18 mouse cellular contexts compared by ENCODE assay signal in the genomic region with DNA sequence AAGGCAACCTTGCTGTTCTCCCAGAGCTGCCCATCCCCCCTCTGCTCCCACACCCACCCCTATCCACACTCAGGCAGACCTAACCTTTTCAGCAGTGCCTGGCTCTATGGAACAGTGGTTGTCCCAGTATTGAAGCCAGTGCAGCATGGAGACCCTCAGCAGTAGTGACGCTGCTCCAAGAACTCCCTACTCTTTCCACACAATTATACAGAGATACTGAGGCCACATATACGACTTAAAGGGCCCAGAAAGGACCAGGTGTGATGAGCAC.
A peak's percentile ranks its signal among the peaks of the same experiment; 100 is the strongest.
DNase-seq lines count a peak whose midpoint lies in the region; ATAC-seq and TF ChIP-seq lines count a peak whose summit lies in the region.
"Had no signal": no experiment of that assay in that cellular context is flagged by ENCODE, and none has a peak within 500 bp of the region (broad histone marks: within the 10 kb centered on the region; RNA-seq: fewer than 3 reads in every experiment).

No protein-coding gene starts in this region.

- H3K4me1 ChIP-seq in forebrain, embryonic 11.5 days (replicated peaks; ENCODE audit: control insufficient read depth, insufficient read depth, low read length): peaks cover 2% of the 10 kb centered on the region; the same call in 1 of the 2 replicates
- no peaks in the 10 kb centered on the region for H3K4me1 ChIP-seq in forebrain, postnatal 0 days (ENCODE audit: insufficient read depth)
- H3K4me1 ChIP-seq in forebrain, embryonic 13.5 days: peaks cover 10% of the 10 kb centered on the region
- H3K4me1 ChIP-seq in midbrain, embryonic 13.5 days (replicated peaks): peaks cover 10% of the 10 kb centered on the region
- H3K4me1 ChIP-seq: limb, embryonic 10.5 days; liver, embryonic 13.5 days had no signal

- H3K4me3 ChIP-seq in forebrain, embryonic 11.5 days (ENCODE audit: low read depth, low read length): no peak overlapping the region
- H3K4me3 ChIP-seq in forebrain, postnatal 0 days (ENCODE audit: low read depth, low read length): no peak overlapping the region
- H3K4me3 ChIP-seq in forebrain, embryonic 13.5 days: no peak overlapping the region
- no peak overlapping the region for H3K4me3 ChIP-seq in midbrain, embryonic 13.5 days (replicated peaks)
- H3K4me3 ChIP-seq: gastrocnemius, adult 2 months; heart, adult 2 months; limb, embryonic 10.5 days; liver, embryonic 13.5 days had no signal

- no peaks in the 10 kb centered on the region for H3K27me3 ChIP-seq in forebrain, embryonic 11.5 days (ENCODE audit: control insufficient read depth, insufficient read depth, low read length)
- no peaks in the 10 kb centered on the region for H3K27me3 ChIP-seq in forebrain, postnatal 0 days (ENCODE audit: insufficient read depth, low read length)
- no peaks in the 10 kb centered on the region for H3K27me3 ChIP-seq in forebrain, embryonic 13.5 days
- H3K27me3 ChIP-seq in midbrain, embryonic 13.5 days: no peaks in the 10 kb centered on the region
- H3K27me3 ChIP-seq: CH12.LX; liver, embryonic 13.5 days had no signal

- H3K36me3 ChIP-seq in forebrain, embryonic 11.5 days (ENCODE audit: control insufficient read depth, insufficient read depth, low read length): no peaks in the 10 kb centered on the region
- H3K36me3 ChIP-seq in forebrain, postnatal 0 days (ENCODE audit: insufficient read depth): no peaks in the 10 kb centered on the region
- no peaks in the 10 kb centered on the region for H3K36me3 ChIP-seq in forebrain, embryonic 13.5 days (ENCODE audit: poor library complexity, severe bottlenecking)
- H3K36me3 ChIP-seq in midbrain, embryonic 13.5 days: no peaks in the 10 kb centered on the region
- H3K36me3 ChIP-seq: limb, embryonic 10.5 days; liver, embryonic 13.5 days had no signal

- no peaks in the 10 kb centered on the region for H3K9me3 ChIP-seq in forebrain, embryonic 11.5 days (ENCODE audit: control insufficient read depth, low read length)
- no peaks in the 10 kb centered on the region for H3K9me3 ChIP-seq in forebrain, postnatal 0 days (ENCODE audit: low read length)
- H3K9me3 ChIP-seq in forebrain, embryonic 13.5 days (replicated peaks): peaks cover 5% of the 10 kb centered on the region; the same call in 1 of the 2 replicates
- H3K9me3 ChIP-seq in midbrain, embryonic 13.5 days: peaks cover 4% of the 10 kb centered on the region; the same call in 1 of the 2 replicates
- H3K9me3 ChIP-seq: limb, embryonic 10.5 days; liver, embryonic 13.5 days had no signal

- peak; percentile 81 for ATAC-seq in forebrain, embryonic 11.5 days (replicated peaks; ENCODE audit: low FRiP score)
- ATAC-seq in forebrain, postnatal 0 days: no peak
- ATAC-seq in forebrain, embryonic 13.5 days: peak; percentile 63; the same call in 1 of the 2 replicates
- peak; percentile 89 for ATAC-seq in midbrain, embryonic 13.5 days
- no peak for ATAC-seq in megakaryocyte progenitor cell, adult 5-6 weeks (replicated peaks; ENCODE audit: poor library complexity)

- DNase-seq in forebrain, embryonic 11.5 days (ENCODE audit: low spot score): peak; percentile 68
- DNase-seq in forebrain, postnatal 0 days: no peak
- peak; percentile 42 for DNase-seq in embryo, embryonic 10.5 days (ENCODE audit: low spot score)
- no peak for DNase-seq in spleen, postnatal 4 days (ENCODE audit: low spot score in 2 of 2)
- no peak for DNase-seq in lung, postnatal 4 days
- DNase-seq: cerebellum, adult 11 months; gastrocnemius, adult 2 months; heart, adult 2 months; kidney, adult 2 months; kidney, postnatal 4 days; layer of hippocampus, postnatal 36 days; liver, embryonic 13.5 days; right cerebral cortex, postnatal 25 days had no signal

- TF ChIP-seq CTCF in forebrain, postnatal 0 days (IDR thresholded peaks at IDR 0.05; ENCODE audit: low read depth): no peak

- 37% methylated on average over 2 of the region's 2 CpGs for WGBS in forebrain, embryonic 11.5 days
- whole genome bisulfite sequencing in forebrain, postnatal 0 days: 42% methylated on average over 2 of the region's 2 CpGs
- 31% methylated on average over 2 of the region's 2 CpGs for WGBS in forebrain, embryonic 13.5 days
- WGBS in midbrain, embryonic 13.5 days: 34% methylated on average over 2 of the region's 2 CpGs

- H3K27ac ChIP-seq in forebrain, embryonic 11.5 days (ENCODE audit: low read depth, low read length): peak overlapping the region; percentile 69
- H3K27ac ChIP-seq in forebrain, postnatal 0 days (ENCODE audit: low read depth, low read length): no peak overlapping the region
- H3K27ac ChIP-seq in forebrain, embryonic 13.5 days: peak overlapping the region; percentile 66
- peak overlapping the region; percentile 81 for H3K27ac ChIP-seq in midbrain, embryonic 13.5 days
- H3K27ac ChIP-seq: gastrocnemius, adult 2 months; heart, adult 2 months; limb, embryonic 10.5 days; liver, embryonic 13.5 days had no signal

- no peak overlapping the region for H3K9ac ChIP-seq in forebrain, embryonic 11.5 days (ENCODE audit: low read length)
- H3K9ac ChIP-seq in forebrain, postnatal 0 days: no peak overlapping the region
- no peak overlapping the region for H3K9ac ChIP-seq in forebrain, embryonic 13.5 days
- H3K9ac ChIP-seq in midbrain, embryonic 13.5 days (replicated peaks): no peak overlapping the region
- H3K9ac ChIP-seq: liver, embryonic 13.5 days had no signal

- no peak overlapping the region for H3K4me2 ChIP-seq in forebrain, embryonic 11.5 days (ENCODE audit: low read depth, low read length, severe bottlenecking)
- no peak overlapping the region for H3K4me2 ChIP-seq in forebrain, postnatal 0 days (ENCODE audit: low read depth)
- H3K4me2 ChIP-seq in forebrain, embryonic 13.5 days: no peak overlapping the region
- H3K4me2 ChIP-seq in midbrain, embryonic 13.5 days (replicated peaks): no peak overlapping the region
- H3K4me2 ChIP-seq: liver, embryonic 13.5 days had no signal

Comparison
In these comparisons a context has a peak if more than half of its experiments do, and no peak if none do; other contexts are left out.
1. ATAC-seq: peak in forebrain, embryonic 11.5 days (single experiment), forebrain, embryonic 13.5 days (single experiment) and midbrain, embryonic 13.5 days (single experiment); none in forebrain, postnatal 0 days (single experiment) and megakaryocyte progenitor cell, adult 5-6 weeks (single experiment).
2. DNase-seq: peak in forebrain, embryonic 11.5 days (single experiment) and embryo, embryonic 10.5 days (single experiment); none in forebrain, postnatal 0 days (single experiment), spleen, postnatal 4 days (0 of 2) and lung, postnatal 4 days (0 of 2).